In genomic region chr3:137981382-137981750, GRCm38 (mm10) we compare ENCODE assay signal across 8 mouse cellular contexts. TPM values are rescaled to one million over a fixed set of nuclear protein-coding genes. Genes with fewer than 3 reads are reported as not detected.
DNase-seq lines count a peak whose midpoint lies in the region; ATAC-seq and TF ChIP-seq lines count a peak whose summit lies in the region.

Dapp1 (minus strand) TSS chr3:137981545.

- H3K27ac ChIP-seq in bone marrow macrophage, adult 2 months (ENCODE audit: insufficient read depth, low read depth, low read length): peak within 1 kb of the TSS; percentile 72
- no peak within 1 kb of the TSS for H3K27ac ChIP-seq in hindbrain, embryonic 11.5 days (ENCODE audit: low read depth, low read length)

- no peaks in the 10 kb centered on the region for H3K27me3 ChIP-seq in hindbrain, embryonic 11.5 days (ENCODE audit: control insufficient read depth, insufficient read depth, low read length)

- peak within 1 kb of the TSS; percentile 31 for H3K4me2 ChIP-seq in hindbrain, embryonic 11.5 days (replicated peaks; ENCODE audit: low read depth, low read length)

- TF ChIP-seq CTCF in bone marrow macrophage, adult 2 months (IDR thresholded peaks at IDR 0.05; ENCODE audit: low read depth, low read length): no peak

- H3K4me3 ChIP-seq in bone marrow macrophage, adult 2 months (ENCODE audit: insufficient read depth, low read length): peak within 1 kb of the TSS; percentile 86
- H3K4me3 ChIP-seq in hindbrain, embryonic 11.5 days (ENCODE audit: low read depth, low read length): peak within 1 kb of the TSS; percentile 22

- H3K9ac ChIP-seq in hindbrain, embryonic 11.5 days (ENCODE audit: low read depth, low read length): 0 out of 2 replicates have a peak within 1 kb of the TSS, but pooled peaks have one; percentile 27

- H3K36me3 ChIP-seq in hindbrain, embryonic 11.5 days (ENCODE audit: control insufficient read depth, insufficient read depth, low read length): no peaks in the 10 kb centered on the region

- peak; percentile 75 to 76 for DNase-seq in CD8-positive naive resting alpha-beta T cell, adult 2 months (ENCODE audit: low read depth in 2 of 2, low spot score in 2 of 2)
- peak; percentile 45 for DNase-seq in forelimb bud, embryonic 11.5 days (ENCODE audit: low read depth, low spot score)
- peak; percentile 42 for DNase-seq in hindbrain, embryonic 11.5 days (ENCODE audit: low spot score)
- DNase-seq in left cerebral cortex, adult 11 months (ENCODE audit: low spot score): peak; percentile 25
- peak; percentile 82 for DNase-seq in lung, postnatal 36 days
- DNase-seq in ovary, postnatal 36 days (ENCODE audit: low spot score): peak; percentile 67
- DNase-seq in thymus, postnatal 4 days: peak; percentile 86

- peak; percentile 83; the same call in 1 of the 2 replicates for TF ChIP-seq POLR2A in bone marrow macrophage, adult 2 months (IDR thresholded peaks at IDR 0.05; ENCODE audit: borderline replicate concordance, low read depth, low read length)

- H3K9me3 ChIP-seq in hindbrain, embryonic 11.5 days (ENCODE audit: control insufficient read depth, low read length): no peaks in the 10 kb centered on the region

- ATAC-seq in hindbrain, embryonic 11.5 days (ENCODE audit: low FRiP score): 0 out of 2 replicates have a peak, but pooled peaks have one; percentile 30

- WGBS in hindbrain, embryonic 11.5 days: 12% methylated on average over 10 of the region's 10 CpGs

- peaks cover 17% of the 10 kb centered on the region for H3K4me1 ChIP-seq in bone marrow macrophage, adult 2 months (ENCODE audit: control insufficient read depth, insufficient read depth, low read length)
- H3K4me1 ChIP-seq in hindbrain, embryonic 11.5 days (replicated peaks; ENCODE audit: control insufficient read depth, insufficient read depth, low read length): no peaks in the 10 kb centered on the region; the same call in none of the 2 replicates

RNA-seq across cellular contexts. Expression of gene Dapp1, which starts in this region (rescaled TPM):
- polyA plus RNA-seq in bone marrow macrophage, adult 2 months (2012; ENCODE audit: insufficient read depth, insufficient read length, missing spikeins): 46.2 and 48.5 TPM in 2 replicates
- 2.6 and 3.7 TPM in 2 replicates for polyA plus RNA-seq in hindbrain, embryonic 11.5 days (2014; fragmentation: Nextera tagmentation; extraction: Ambion mirVana)

Comparison
In these comparisons a context has a peak if more than half of its experiments do, and no peak if none do; other contexts are left out.
1. RNA of gene Dapp1 (polyA plus RNA-seq): 46.2 to 48.5 TPM in bone marrow macrophage, adult 2 months; 2.6 to 3.7 TPM in hindbrain, embryonic 11.5 days; every median in the first group is over 10 times any median in the second.
2. DNase-seq: peak in every context shown above with its lines; median percentile 86 in thymus, postnatal 4 days; 82 in lung, postnatal 36 days; 76 in CD8-positive naive resting alpha-beta T cell, adult 2 months; 67 in ovary, postnatal 36 days; 45 in forelimb bud, embryonic 11.5 days; 42 in hindbrain, embryonic 11.5 days; 25 in left cerebral cortex, adult 11 months.